Mouse (Mus musculus) heart, postnatal 0 days (tissue): Measurements from ENCODE around the gene Plekhg3. TPM values are rescaled to one million over a fixed set of nuclear protein-coding genes. Genes with fewer than 3 reads are reported as not detected.

Source experiments
- ATAC-seq: fragments of 200-750 bp; cut with Nextera tagmentation; 2 replicates; pipeline ENCODE4 v1.8.0; 2017; ENCODE audit warnings: low read depth, moderate number of reproducible peaks, moderate library complexity; ENCODE audit not compliant: insufficient read depth
- DNase-seq: peaks from one replicate; pipeline ENCODE4 v3.0.0-alpha.2; 2016; ENCODE audit warnings: low spot score
- H3K27ac ChIP-seq: fragments of 300-500 bp; sonication (generic); 2 replicates; pipeline ENCODE4 v1.5.1; 2014; ENCODE audit warnings: low read depth, mild to moderate bottlenecking
- H3K27me3 ChIP-seq: fragments of 300-500 bp; sonication (generic); 2 replicates; pipeline ENCODE4 v1.6.1; 2014; ENCODE audit warnings: low read length, mixed read lengths; ENCODE audit not compliant: control insufficient read depth, insufficient read depth
- H3K36me3 ChIP-seq: fragments of 300-500 bp; sonication (generic); replicated peaks from 2 replicates; pipeline ENCODE4 v1.6.1; 2014; ENCODE audit warnings: low read length, mixed read lengths; ENCODE audit not compliant: control insufficient read depth, insufficient read depth
- H3K4me1 ChIP-seq: fragments of 300-500 bp; sonication (generic); 2 replicates; pipeline ENCODE4 v1.6.1; 2014; ENCODE audit warnings: antibody characterized with exemption; ENCODE audit not compliant: control insufficient read depth, insufficient read depth
- H3K4me2 ChIP-seq: fragments of 300-500 bp; sonication (generic); 2 replicates; pipeline ENCODE4 v1.6.1; 2014; ENCODE audit warnings: low read depth, mild to moderate bottlenecking, low read length, moderate library complexity
- H3K4me3 ChIP-seq: fragments of 300-500 bp; sonication (generic); 2 replicates; pipeline ENCODE4 v1.5.1; 2014; ENCODE audit warnings: low read depth, low read length
- H3K9ac ChIP-seq: fragments of 300-500 bp; sonication (generic); replicated peaks from 2 replicates; pipeline ENCODE4 v1.6.1; 2014; ENCODE audit warnings: low read depth, low read length, mixed read lengths
- H3K9me3 ChIP-seq: fragments of 300-500 bp; sonication (generic); replicated peaks from 2 replicates; pipeline ENCODE4 v1.6.1; 2016; ENCODE audit warnings: low read length; ENCODE audit not compliant: control insufficient read depth
- CTCF ChIP-seq: IDR thresholded peaks from 2 replicates; pipeline ENCODE4 v1.5.1; 2016; ENCODE audit warnings: antibody characterized with exemption, control low read depth, low read depth
- EP300 ChIP-seq: IDR thresholded peaks from 2 replicates; pipeline ENCODE4 v1.6.1; 2016; ENCODE audit warnings: antibody characterized with exemption, low read depth
- WGBS: fragments of 180-500 bp; shearing (Covaris S2); extraction: QIAGEN DNeasy Blood & Tissue Kit; methylation state at CpG from one replicate; pipeline ENCODE4 v1.1.7; 2014; 5-methylcytosine and 5-hydroxymethylcytosine counted together
- microRNA-seq: library from miRNA; unstranded; fragments of <30 nt; microRNA quantifications from one replicate; pipeline ENCODE4, GENCODE M21; 2016
- polyA plus RNA-seq: library from polyadenylated mRNA; unstranded; fragments of >200 nt; fragmentation: Nextera tagmentation; extraction: Ambion mirVana; gene quantifications from 2 replicates; pipeline ENCODE4 v1.2.1, GENCODE M21; 2015
- total RNA-seq: library from RNA; depleted of rRNA; stranded (reverse); fragments of >200 nt; gene quantifications from 2 replicates; pipeline ENCODE4 v1.2.3, GENCODE M21; 2014; ENCODE audit warnings: low replicate concordance; rRNA removed

The Plekhg3 gene
- total and polyA plus RNA-seq, 2 experiments from 2014 or later, result 3.7 to 21.7 TPM

- Histone ChIP-seq H3K36me3 (peaks cover 47% of the 10 kb centered on the region), H3K9me3 (no peaks in the 10 kb centered on the region), H3K4me1 (no peaks in the 10 kb centered on the region), H3K27me3 (no peaks in the 10 kb centered on the region), H3K27ac (no peak overlapping the region), H3K4me3 (no peak overlapping the region), H3K9ac (no peak overlapping the region), H3K4me2 (no peak overlapping the region)
- WGBS, result 71% methylated on average over 4 of the region's 4 CpGs
- no peak for ATAC-seq
- TF ChIP-seq EP300 (no peak), CTCF (no peak)
- no peak for DNase-seq
These were observed 87.5 kb downstream of the Plekhg3 start for GRCm38 (mm10) chr12:76618175-76618574.

- H3K27ac ChIP-seq, result no peak overlapping the region
- H3K4me3 ChIP-seq, result no peak overlapping the region
- H3K9me3 ChIP-seq, result no peaks in the 10 kb centered on the region
- no peak for DNase-seq
- peaks cover 52% of the 10 kb centered on the region for H3K36me3 ChIP-seq
- H3K4me2 ChIP-seq, result no peak overlapping the region
- H3K9ac ChIP-seq, result no peak overlapping the region
- TF ChIP-seq CTCF, result no peak
- TF ChIP-seq EP300, result no peak
- H3K27me3 ChIP-seq, result no peaks in the 10 kb centered on the region
- no peaks in the 10 kb centered on the region for H3K4me1 ChIP-seq
- ATAC-seq, result no peak
- WGBS, result 67% methylated on average over 5 of the region's 5 CpGs
These were observed 89.2 kb downstream of the Plekhg3 start for GRCm38 (mm10) chr12:76619847-76620246.

- WGBS, result 54% methylated on average over 6 of the region's 6 CpGs
- DNase-seq, result no peak
- H3K4me3 ChIP-seq, result no peak overlapping the region
- no peaks in the 10 kb centered on the region for H3K27me3 ChIP-seq
- TF ChIP-seq CTCF (no peak), EP300 (no peak)
- no peak overlapping the region for H3K4me2 ChIP-seq
- no peaks in the 10 kb centered on the region for H3K4me1 ChIP-seq
- no peak overlapping the region for H3K27ac ChIP-seq
- no peak overlapping the region for H3K9ac ChIP-seq
- ATAC-seq, result no peak
- no peaks in the 10 kb centered on the region for H3K9me3 ChIP-seq
- H3K36me3 ChIP-seq, result peaks cover 59% of the 10 kb centered on the region
These were observed 92.7 kb downstream of the Plekhg3 start for GRCm38 (mm10) chr12:76623374-76623773.

Small RNAs within 50 kb of the gene (microRNA-seq; reads per million reads assigned to microRNA genes)
- not detected for gene Mir5135

Other genes starting within 250 kb of the Plekhg3 start
- 0.50 and 3.7 TPM in 2 replicates for gene Akap5, start 206.0 kb upstream of the Plekhg3 start, total RNA-seq
- 1.1 TPM in 2 replicates for gene Akap5, start 206.0 kb upstream of the Plekhg3 start, polyA plus RNA-seq
- gene Zbtb25, start 161.3 kb upstream of the Plekhg3 start, total RNA-seq, result 8.1 and 26.1 TPM in 2 replicates
- gene Zbtb25, start 161.3 kb upstream of the Plekhg3 start, polyA plus RNA-seq, result 8.6 and 10.4 TPM in 2 replicates
- gene Zbtb1, start 160.6 kb upstream of the Plekhg3 start, total RNA-seq, result 2.8 and 5.0 TPM in 2 replicates
- 4.4 and 4.6 TPM in 2 replicates for gene Zbtb1, start 160.6 kb upstream of the Plekhg3 start, polyA plus RNA-seq
- 8.7 and 13.2 TPM in 2 replicates for gene Hspa2, start 126.7 kb upstream of the Plekhg3 start, total RNA-seq
- 13.7 and 15.0 TPM in 2 replicates for gene Hspa2, start 126.7 kb upstream of the Plekhg3 start, polyA plus RNA-seq
- gene Ppp1r36, start 113.4 kb upstream of the Plekhg3 start, total RNA-seq, result not detected in 2 replicates
- 1.5 and 1.7 TPM in 2 replicates for gene Ppp1r36, start 113.4 kb upstream of the Plekhg3 start, polyA plus RNA-seq
- gene Sptb, start 179.7 kb downstream of the Plekhg3 start, total RNA-seq, result 36.8 and 37.3 TPM in 2 replicates
- gene Sptb, start 179.7 kb downstream of the Plekhg3 start, polyA plus RNA-seq, result 4.1 and 4.9 TPM in 2 replicates
- 131 and 172 TPM in 2 replicates for gene Churc1, start 234.6 kb downstream of the Plekhg3 start, total RNA-seq
- 307 TPM in 2 replicates for gene Churc1, start 234.6 kb downstream of the Plekhg3 start, polyA plus RNA-seq
- gene Fntb, start 234.7 kb downstream of the Plekhg3 start, total RNA-seq, result 15.1 and 20.0 TPM in 2 replicates
- gene Fntb, start 234.7 kb downstream of the Plekhg3 start, polyA plus RNA-seq, result 13.0 and 13.2 TPM in 2 replicates